In the genomic region with DNA sequence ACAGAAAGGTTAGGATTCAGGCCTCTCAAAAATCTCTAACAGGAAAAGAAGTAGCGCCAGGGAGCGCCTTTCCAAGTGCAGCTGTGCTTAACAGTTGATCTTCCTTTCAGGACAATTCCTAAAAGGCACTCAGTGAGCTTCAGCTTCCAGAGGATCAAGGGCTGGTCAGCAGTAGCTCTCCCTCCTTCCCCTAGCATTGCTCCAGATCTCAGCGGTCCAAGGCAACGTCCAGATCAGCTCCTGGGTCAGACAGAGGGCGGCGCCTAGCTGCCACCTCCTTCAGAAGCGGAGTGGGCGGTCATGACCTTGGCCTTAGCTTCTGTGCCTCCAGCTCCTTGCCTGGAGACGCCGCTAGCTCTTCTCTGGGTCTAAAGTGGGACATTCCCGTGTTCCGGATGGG, we compare ENCODE assay signal across 8 mouse cellular contexts. TPM values are rescaled to one million over a fixed set of nuclear protein-coding genes. Genes with fewer than 3 reads are reported as not detected.
DNase-seq lines count a peak whose midpoint lies in the region; ATAC-seq lines count a peak whose summit lies in the region.

No protein-coding gene starts in this region.

- peak; percentile 64 for DNase-seq in hindbrain, embryonic 10.5 days (ENCODE audit: low spot score)
- peak; percentile 66 to 72 for DNase-seq in adrenal gland, adult 18-20 months (ENCODE audit: low spot score in 2 of 2)
- peak; percentile 71 for DNase-seq in gastrocnemius, postnatal 25 days
- peak; percentile 58 for DNase-seq in retina, postnatal 1 day
- no peak for DNase-seq in layer of hippocampus, postnatal 25 days (ENCODE audit: extremely low spot score in 1 of 2, low spot score in 1 of 2)

- no peak overlapping the region for H3K4me2 ChIP-seq in hindbrain, embryonic 16.5 days (ENCODE audit: low read length)
- H3K4me2 ChIP-seq in kidney, embryonic 16.5 days (replicated peaks; ENCODE audit: low read depth, low read length) = no peak overlapping the region

- ATAC-seq in hindbrain, embryonic 16.5 days = no peak
- ATAC-seq in kidney, embryonic 16.5 days (ENCODE audit: low FRiP score, low TSS enrichment) = no peak
- no peak for ATAC-seq in inflammation-experienced regulatory T-cells, adult 6 months

- H3K4me3 ChIP-seq in hindbrain, embryonic 10.5 days = no peak overlapping the region
- no peak overlapping the region for H3K4me3 ChIP-seq in hindbrain, embryonic 16.5 days (ENCODE audit: low read length)
- H3K4me3 ChIP-seq in kidney, embryonic 16.5 days (ENCODE audit: low read length) = no peak overlapping the region

- no peak overlapping the region for H3K27ac ChIP-seq in hindbrain, embryonic 10.5 days
- H3K27ac ChIP-seq in hindbrain, embryonic 16.5 days (ENCODE audit: low read depth, low read length) = no peak overlapping the region
- H3K27ac ChIP-seq in kidney, embryonic 16.5 days (ENCODE audit: low read length) = no peak overlapping the region

- H3K36me3 ChIP-seq in hindbrain, embryonic 10.5 days = no peaks in the 10 kb centered on the region
- no peaks in the 10 kb centered on the region for H3K36me3 ChIP-seq in hindbrain, embryonic 16.5 days (ENCODE audit: control insufficient read depth, insufficient read depth, low read length)
- H3K36me3 ChIP-seq in kidney, embryonic 16.5 days (ENCODE audit: insufficient read depth, low read length) = no peaks in the 10 kb centered on the region

- H3K4me1 ChIP-seq in hindbrain, embryonic 10.5 days (replicated peaks) = peaks cover 56% of the 10 kb centered on the region
- H3K4me1 ChIP-seq in hindbrain, embryonic 16.5 days (ENCODE audit: control insufficient read depth, insufficient read depth, low read depth, low read length) = peaks cover 20% of the 10 kb centered on the region
- peaks cover 9% of the 10 kb centered on the region for H3K4me1 ChIP-seq in kidney, embryonic 16.5 days (ENCODE audit: insufficient read depth, low read length)

- no peaks in the 10 kb centered on the region for H3K9me3 ChIP-seq in hindbrain, embryonic 10.5 days
- H3K9me3 ChIP-seq in hindbrain, embryonic 16.5 days (ENCODE audit: control insufficient read depth, low read length) = no peaks in the 10 kb centered on the region
- H3K9me3 ChIP-seq in kidney, embryonic 16.5 days (ENCODE audit: low read length) = no peaks in the 10 kb centered on the region

- H3K27me3 ChIP-seq in hindbrain, embryonic 10.5 days (ENCODE audit: insufficient read depth, poor library complexity, severe bottlenecking) = peaks cover 90% of the 10 kb centered on the region
- peaks cover 8% of the 10 kb centered on the region for H3K27me3 ChIP-seq in hindbrain, embryonic 16.5 days (replicated peaks; ENCODE audit: control insufficient read depth, insufficient read depth, low read length)
- peaks cover 36% of the 10 kb centered on the region for H3K27me3 ChIP-seq in kidney, embryonic 16.5 days (ENCODE audit: insufficient read depth, low read length)

- 2% methylated on average over 12 of the region's 12 CpGs for WGBS in hindbrain, embryonic 10.5 days
- 25% methylated on average over 12 of the region's 12 CpGs for WGBS in hindbrain, embryonic 16.5 days
- WGBS in kidney, embryonic 16.5 days = 16% methylated on average over 12 of the region's 12 CpGs

- H3K9ac ChIP-seq in hindbrain, embryonic 16.5 days (ENCODE audit: low read depth, low read length) = no peak overlapping the region
- 0 out of 2 replicates have a peak overlapping the region, but pooled peaks have one; percentile 13 for H3K9ac ChIP-seq in kidney, embryonic 16.5 days (replicated peaks; ENCODE audit: low read length)

RNA-seq across cellular contexts. Expression of a gene that starts 18.3 kb away (rescaled TPM):
- polyA plus RNA-seq in hindbrain, embryonic 10.5 days (2016; fragmentation: Nextera tagmentation; extraction: Ambion mirVana) = 10.9 and 17.5 TPM in 2 replicates
- polyA plus RNA-seq in hindbrain, embryonic 16.5 days (2015; fragmentation: Nextera tagmentation; extraction: Ambion mirVana) = 38.4 and 43.4 TPM in 2 replicates
- total RNA-seq in adrenal gland, adult 18-20 months (2021) = 100 to 1,000 TPM; 109 to 132 TPM
- total RNA-seq in gastrocnemius, postnatal 25 days (2021) = 10 to 100 TPM; 54.7 to 55.0 TPM
- 19.9 and 25.0 TPM in 2 replicates for polyA plus RNA-seq in kidney, embryonic 16.5 days (2015; fragmentation: Nextera tagmentation; extraction: Ambion mirVana)
- 100 to 1,000 TPM; 104 to 117 TPM for total RNA-seq in layer of hippocampus, postnatal 25 days (2021)
- polyA plus RNA-seq in inflammation-experienced regulatory T-cells, adult 6 months (2017; shearing (Covaris generic)) = 10 to 100 TPM; 11.0 to 19.2 (median 15.7) TPM

RNA-seq across cellular contexts. Expression of a gene that starts 23.6 kb away (rescaled TPM):
- 12.7 and 18.4 TPM in 2 replicates for polyA plus RNA-seq in hindbrain, embryonic 10.5 days (2016; fragmentation: Nextera tagmentation; extraction: Ambion mirVana)
- polyA plus RNA-seq in hindbrain, embryonic 16.5 days (2015; fragmentation: Nextera tagmentation; extraction: Ambion mirVana) = 20.9 and 21.5 TPM in 2 replicates
- under 1 TPM; 0.26 to 0.27 TPM for total RNA-seq in adrenal gland, adult 18-20 months (2021)
- under 1 TPM in 1 of 2 experiments, not detected in 1; 0.41 TPM for total RNA-seq in gastrocnemius, postnatal 25 days (2021)
- 0.54 and 0.58 TPM in 2 replicates for polyA plus RNA-seq in kidney, embryonic 16.5 days (2015; fragmentation: Nextera tagmentation; extraction: Ambion mirVana)
- total RNA-seq in layer of hippocampus, postnatal 25 days (2021) = 1 to 10 TPM; 7.9 to 9.2 TPM
- not detected for polyA plus RNA-seq in inflammation-experienced regulatory T-cells, adult 6 months (2017; shearing (Covaris generic))

Comparison
In these comparisons a context has a peak if more than half of its experiments do, and no peak if none do; other contexts are left out.
1. DNase-seq: peak in hindbrain, embryonic 10.5 days (single experiment), adrenal gland, adult 18-20 months (2 of 2), gastrocnemius, postnatal 25 days (single experiment) and retina, postnatal 1 day (single experiment); none in layer of hippocampus, postnatal 25 days (0 of 2).